Mouse (Mus musculus): ENCODE data around the gene Gm45808. TPM values are rescaled to one million over a fixed set of nuclear protein-coding genes. Genes with fewer than 3 reads are reported as not detected.
A peak's percentile ranks its signal among the peaks of the same experiment; 100 is the strongest.
"Not testable (repeated sequence)": the region's sequence is repeated elsewhere in the genome, so short reads cannot be mapped to it uniquely, and the experiment has no call there.

The Gm45808 gene
- polyA plus RNA-seq, 1 experiment from 2014 or later = not detected

DNA sequence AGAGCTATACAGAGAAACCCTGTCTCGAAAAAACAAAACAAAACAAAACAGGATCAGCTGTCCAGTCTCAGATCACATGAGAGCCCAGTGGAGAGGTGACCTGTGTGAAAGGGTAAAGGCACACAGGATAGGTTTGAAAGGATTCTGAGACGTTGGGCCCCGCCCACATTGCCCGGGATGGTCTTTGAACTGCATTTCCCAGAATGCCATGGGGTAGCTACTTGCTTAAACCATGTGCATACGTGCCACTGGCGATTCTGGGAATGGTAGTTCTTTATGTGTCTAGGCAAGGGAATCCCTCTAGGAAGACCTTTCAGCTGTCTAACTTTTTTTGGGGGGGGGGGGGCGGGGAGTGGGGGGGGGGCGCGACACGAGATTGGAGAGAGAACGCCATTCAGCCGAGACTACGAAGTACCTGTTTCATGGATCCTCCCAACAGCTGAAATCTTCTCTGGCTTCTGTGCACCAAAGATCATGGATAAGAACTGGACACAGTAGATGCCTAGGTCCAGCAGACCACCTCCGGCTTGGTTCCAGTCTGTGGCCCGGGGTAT, 5.2 kb downstream of the Gm45808 start, which contains the start of gene Tulp2:
Gene Tulp2 (plus strand): TSS at position 504 of the 554 bp plus-strand sequence.
- Histone ChIP-seq H3K36me3 (ENCODE audit: control insufficient read depth, insufficient read depth, low read length) (no peaks in the 10 kb centered on the region), H3K4me1 (replicated peaks; ENCODE audit: control insufficient read depth, insufficient read depth) (no peaks in the 10 kb centered on the region), H3K9me3 (ENCODE audit: control insufficient read depth, low read length) (no peaks in the 10 kb centered on the region), H3K27me3 (ENCODE audit: control insufficient read depth, insufficient read depth, low read length) (no peaks in the 10 kb centered on the region), H3K9ac (ENCODE audit: low read length) (no peak within 1 kb of the TSS), H3K4me2 (replicated peaks; ENCODE audit: low read depth) (no peak within 1 kb of the TSS), H3K27ac (replicated peaks) (no peak within 1 kb of the TSS), H3K4me3 (ENCODE audit: low read depth, low read length) (no peak within 1 kb of the TSS)
- DNase-seq (ENCODE audit: low spot score) (peak; percentile 65), ATAC-seq (ENCODE audit: low FRiP score, low TSS enrichment) (peak; percentile 71)
- 50% methylated on average over 15 of the region's 15 CpGs for WGBS
- TF ChIP-seq CTCF (IDR thresholded peaks at IDR 0.05; ENCODE audit: low read depth) (no peak), EP300 (optimal IDR thresholded peaks at IDR 0.05) (no peak)

GRCm38 (mm10) chr7:45480310-45480709, 6.3 kb downstream of the Gm45808 start:
- H3K4me3 ChIP-seq (ENCODE audit: low read depth, low read length); H3K27ac ChIP-seq (replicated peaks); H3K27me3 ChIP-seq (ENCODE audit: control insufficient read depth, insufficient read depth, low read length); H3K9me3 ChIP-seq (ENCODE audit: control insufficient read depth, low read length); H3K9ac ChIP-seq (ENCODE audit: low read length); H3K4me2 ChIP-seq (replicated peaks; ENCODE audit: low read depth); DNase-seq (ENCODE audit: low spot score); H3K36me3 ChIP-seq (ENCODE audit: control insufficient read depth, insufficient read depth, low read length); ATAC-seq (ENCODE audit: low FRiP score, low TSS enrichment); H3K4me1 ChIP-seq (replicated peaks; ENCODE audit: control insufficient read depth, insufficient read depth): not testable (repeated sequence)
- WGBS = 79% methylated on average over 3 of the region's 4 CpGs

DNA sequence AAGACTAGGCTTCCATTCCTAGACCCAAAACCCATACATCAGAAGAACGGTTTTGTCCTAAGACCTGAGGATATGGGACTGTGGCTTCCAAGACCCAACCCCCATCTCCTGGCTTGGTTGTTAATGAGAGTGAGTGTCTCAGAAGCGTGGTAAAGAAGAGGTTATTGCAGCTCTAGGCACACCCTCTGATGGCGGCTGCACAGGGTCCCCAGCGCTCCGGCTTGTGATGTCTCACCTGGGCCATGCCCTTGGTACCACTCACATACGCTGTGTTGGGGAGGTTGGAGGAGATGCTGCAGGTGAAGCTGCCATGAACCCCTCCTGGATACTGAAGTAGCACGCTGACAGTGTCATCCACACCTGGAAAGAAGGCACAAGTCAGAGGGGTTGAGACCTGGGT, 7.8 kb downstream of the Gm45808 start:
- no peak overlapping the region for H3K4me2 ChIP-seq (replicated peaks; ENCODE audit: low read depth)
- no peak overlapping the region for H3K4me3 ChIP-seq (ENCODE audit: low read depth, low read length)
- DNase-seq (ENCODE audit: low spot score) (no peak), ATAC-seq (ENCODE audit: low FRiP score, low TSS enrichment) (no peak)
- no peak overlapping the region for H3K9ac ChIP-seq (ENCODE audit: low read length)
- TF ChIP-seq CTCF (IDR thresholded peaks at IDR 0.05; ENCODE audit: low read depth) (no peak), EP300 (optimal IDR thresholded peaks at IDR 0.05) (no peak)
- WGBS = 89% methylated on average over 7 of the region's 7 CpGs
- H3K27ac ChIP-seq (replicated peaks) = no peak overlapping the region
- H3K36me3 ChIP-seq (ENCODE audit: control insufficient read depth, insufficient read depth, low read length) = no peaks in the 10 kb centered on the region
- H3K9me3 ChIP-seq (ENCODE audit: control insufficient read depth, low read length) = no peaks in the 10 kb centered on the region
- no peaks in the 10 kb centered on the region for H3K27me3 ChIP-seq (ENCODE audit: control insufficient read depth, insufficient read depth, low read length)
- no peaks in the 10 kb centered on the region for H3K4me1 ChIP-seq (replicated peaks; ENCODE audit: control insufficient read depth, insufficient read depth)

DNA sequence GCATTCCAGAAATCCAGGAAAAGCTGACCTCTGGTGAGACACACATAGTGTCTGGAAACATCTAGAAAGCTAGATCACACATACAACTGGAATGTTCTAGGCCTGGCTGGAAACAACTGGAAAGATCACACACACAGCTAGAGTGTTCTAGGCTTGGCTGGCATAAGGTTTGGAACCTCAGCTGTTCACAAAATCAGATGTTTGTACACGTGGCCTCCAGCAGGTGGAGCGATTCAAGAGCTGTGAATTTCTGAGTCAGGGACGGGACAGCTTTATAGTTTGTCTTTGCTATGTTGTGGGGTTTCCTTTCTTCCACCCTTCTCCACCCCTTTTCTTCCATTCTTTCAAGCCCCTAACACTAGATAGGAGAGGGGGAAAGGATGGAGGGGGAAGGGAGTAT, 9.6 kb downstream of the Gm45808 start:
- ATAC-seq (ENCODE audit: low FRiP score, low TSS enrichment) (peak; percentile 47; the same call in 1 of the 2 replicates), DNase-seq (ENCODE audit: low spot score) (peak; percentile 64)
- TF ChIP-seq CTCF (IDR thresholded peaks at IDR 0.05; ENCODE audit: low read depth) = peak; percentile 91
- TF ChIP-seq EP300 (optimal IDR thresholded peaks at IDR 0.05) = no peak
- H3K4me3 ChIP-seq (ENCODE audit: low read depth, low read length) = no peak overlapping the region
- no peaks in the 10 kb centered on the region for H3K36me3 ChIP-seq (ENCODE audit: control insufficient read depth, insufficient read depth, low read length)
- H3K27me3 ChIP-seq (ENCODE audit: control insufficient read depth, insufficient read depth, low read length) = no peaks in the 10 kb centered on the region
- H3K9ac ChIP-seq (ENCODE audit: low read length) = no peak overlapping the region
- WGBS = 6% methylated on average over 3 of the region's 3 CpGs
- no peaks in the 10 kb centered on the region for H3K4me1 ChIP-seq (replicated peaks; ENCODE audit: control insufficient read depth, insufficient read depth)
- H3K4me2 ChIP-seq (replicated peaks; ENCODE audit: low read depth) = no peak overlapping the region
- H3K9me3 ChIP-seq (ENCODE audit: control insufficient read depth, low read length) = no peaks in the 10 kb centered on the region
- no peak overlapping the region for H3K27ac ChIP-seq (replicated peaks)

DNA sequence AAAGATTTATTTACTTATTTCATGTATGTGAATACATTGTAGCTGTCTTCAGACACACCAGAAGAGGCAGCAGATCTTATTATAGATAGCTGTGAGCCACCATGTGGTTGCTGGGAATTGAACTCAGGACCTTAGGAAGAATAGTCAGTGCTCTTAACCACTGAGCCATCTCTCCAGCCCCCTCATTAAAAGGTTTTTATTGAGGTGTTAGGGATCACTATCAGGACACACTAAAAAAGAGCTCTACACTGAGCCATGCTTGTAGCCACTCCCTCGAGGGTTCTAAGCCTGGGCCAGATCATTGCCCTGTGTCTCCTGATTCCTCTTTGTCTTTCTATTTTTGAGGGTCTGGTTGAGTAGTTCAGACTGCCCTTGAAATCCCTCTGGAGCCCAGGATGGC, 10.2 kb downstream of the Gm45808 start:
- no peak for TF ChIP-seq CTCF (IDR thresholded peaks at IDR 0.05; ENCODE audit: low read depth)
- TF ChIP-seq EP300 (optimal IDR thresholded peaks at IDR 0.05) = no peak
- Histone ChIP-seq H3K9me3 (ENCODE audit: control insufficient read depth, low read length) (no peaks in the 10 kb centered on the region), H3K27me3 (ENCODE audit: control insufficient read depth, insufficient read depth, low read length) (no peaks in the 10 kb centered on the region), H3K4me1 (replicated peaks; ENCODE audit: control insufficient read depth, insufficient read depth) (no peaks in the 10 kb centered on the region), H3K4me2 (replicated peaks; ENCODE audit: low read depth) (no peak overlapping the region), H3K36me3 (ENCODE audit: control insufficient read depth, insufficient read depth, low read length) (no peaks in the 10 kb centered on the region), H3K27ac (replicated peaks) (no peak overlapping the region), H3K4me3 (ENCODE audit: low read depth, low read length) (no peak overlapping the region), H3K9ac (ENCODE audit: low read length) (no peak overlapping the region)
- ATAC-seq (ENCODE audit: low FRiP score, low TSS enrichment) (no peak), DNase-seq (ENCODE audit: low spot score) (no peak)
- WGBS = 44% methylated on average over 1 of the region's 1 CpGs

DNA sequence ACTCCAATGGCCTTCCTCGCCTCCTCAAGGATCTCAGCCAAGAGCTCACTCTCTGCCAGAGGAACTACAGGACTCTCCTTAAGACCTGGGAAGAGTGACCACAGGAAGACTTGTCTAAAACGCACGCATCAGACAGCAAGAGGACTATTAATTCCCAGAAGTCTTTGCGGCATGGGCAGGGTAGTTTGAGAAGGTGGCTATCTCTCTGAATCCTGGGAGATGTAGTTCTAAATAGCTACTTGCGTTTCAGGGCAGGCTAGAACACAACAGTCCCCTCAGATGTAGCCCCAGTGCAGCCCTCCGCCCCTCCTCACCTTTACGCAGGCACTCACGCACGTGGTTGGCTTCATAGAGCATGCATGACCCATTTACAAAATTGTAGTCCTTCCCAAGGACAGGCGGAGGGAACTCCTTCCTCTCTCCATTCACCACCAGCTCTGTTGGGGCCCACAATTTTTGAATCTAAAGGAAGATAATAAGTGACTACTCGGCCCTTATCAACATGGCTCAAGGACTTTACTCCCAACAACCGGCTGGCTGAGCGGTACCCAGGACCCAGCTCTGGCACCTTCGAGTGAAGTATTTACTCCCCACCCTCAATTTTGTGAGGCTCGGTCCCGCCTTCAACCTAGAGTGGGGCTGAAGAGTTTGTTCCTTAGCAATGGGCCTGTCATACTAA, 11.2 kb downstream of the Gm45808 start:
- H3K4me1 ChIP-seq (replicated peaks; ENCODE audit: control insufficient read depth, insufficient read depth) = no peaks in the 10 kb centered on the region
- H3K4me3 ChIP-seq (ENCODE audit: low read depth, low read length) = no peak overlapping the region
- no peaks in the 10 kb centered on the region for H3K36me3 ChIP-seq (ENCODE audit: control insufficient read depth, insufficient read depth, low read length)
- no peak overlapping the region for H3K27ac ChIP-seq (replicated peaks)
- ATAC-seq (ENCODE audit: low FRiP score, low TSS enrichment) = peak; percentile 25; the same call in 1 of the 2 replicates
- no peak for TF ChIP-seq EP300 (optimal IDR thresholded peaks at IDR 0.05)
- TF ChIP-seq CTCF (IDR thresholded peaks at IDR 0.05; ENCODE audit: low read depth) = no peak
- WGBS = 53% methylated on average over 16 of the region's 16 CpGs
- no peaks in the 10 kb centered on the region for H3K27me3 ChIP-seq (ENCODE audit: control insufficient read depth, insufficient read depth, low read length)
- 0 out of 2 replicates have a peak overlapping the region, but pooled peaks have one; percentile 32 for H3K9ac ChIP-seq (ENCODE audit: low read length)
- DNase-seq (ENCODE audit: low spot score) = peak; percentile 41
- 0 out of 2 replicates have a peak overlapping the region, but pooled peaks have one; percentile 15 for H3K4me2 ChIP-seq (replicated peaks; ENCODE audit: low read depth)
- no peaks in the 10 kb centered on the region for H3K9me3 ChIP-seq (ENCODE audit: control insufficient read depth, low read length)

Data from stomach, postnatal 0 days (tissue).